Comparison of ENCODE assay signal across 15 mouse cellular contexts in the genomic region with DNA sequence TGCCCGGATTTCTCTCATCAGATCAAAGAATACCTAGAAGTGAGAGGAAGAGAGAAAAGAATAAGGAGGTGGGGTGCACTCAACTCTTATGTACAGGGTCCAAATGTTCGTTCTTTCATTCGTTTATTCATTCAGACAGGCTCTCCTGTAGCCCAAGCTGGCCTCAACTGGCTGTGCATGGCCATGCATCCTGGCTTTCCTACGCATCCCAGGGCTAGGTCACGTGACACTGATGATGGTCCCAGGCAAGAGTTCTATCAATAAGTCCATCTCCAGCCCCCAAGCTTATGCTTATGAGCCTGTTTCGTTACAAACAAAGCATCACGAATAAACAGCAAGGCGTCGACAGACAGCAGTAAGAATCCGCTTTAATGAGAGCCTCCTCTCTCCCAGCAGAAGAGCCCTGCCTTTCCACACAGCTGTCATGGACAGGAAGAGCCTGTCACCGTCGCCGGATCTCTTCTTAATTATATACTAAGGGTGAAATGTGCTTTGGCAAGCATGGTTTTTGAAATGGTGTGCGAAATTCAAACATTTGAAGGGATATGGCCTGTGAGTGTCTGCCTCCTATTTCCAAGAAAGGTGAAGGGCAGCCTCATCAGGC. TPM values are rescaled to one million over a fixed set of nuclear protein-coding genes. Genes with fewer than 3 reads are reported as not detected.
DNase-seq lines count a peak whose midpoint lies in the region; ATAC-seq and TF ChIP-seq lines count a peak whose summit lies in the region.
"Had no signal": no experiment of that assay in that cellular context is flagged by ENCODE, and none has a peak within 500 bp of the region (broad histone marks: within the 10 kb centered on the region; RNA-seq: fewer than 3 reads in every experiment).

No protein-coding gene starts in this region.

- DNase-seq in frontal cortex, postnatal 25 days (ENCODE audit: low spot score in 2 of 2): no peak
- peak; percentile 43 for DNase-seq in kidney, postnatal 14 days
- no peak for DNase-seq in kidney, adult 11 months
- peak; percentile 67 for DNase-seq in brain, embryonic 14.5 days (ENCODE audit: low read depth)
- peak; percentile 24 for DNase-seq in lung, postnatal 14 days
- DNase-seq: cerebellum, postnatal 10 days; gastrocnemius, postnatal 14 days; heart, postnatal 14 days; kidney, adult 9 months; left cerebral cortex, postnatal 4 days; thymus, postnatal 25 days had no signal

- TF ChIP-seq CTCF in brain, embryonic 14.5 days (IDR thresholded peaks at IDR 0.05; ENCODE audit: borderline replicate concordance, extremely low read depth, insufficient read depth, insufficient read length): no peak

- peak; percentile 36; the same call in 1 of the 2 replicates for ATAC-seq in frontal cortex, adult (ENCODE audit: low TSS enrichment)
- ATAC-seq in erythroblast, adult 5-6 weeks (replicated peaks; ENCODE audit: low FRiP score, poor library complexity, severe bottlenecking): no peak

- no peak for TF ChIP-seq POLR2A in brain, embryonic 14.5 days (IDR thresholded peaks at IDR 0.05; ENCODE audit: borderline replicate concordance, extremely low read depth, insufficient read depth, insufficient read length, poor library complexity, severe bottlenecking)

RNA-seq across cellular contexts. Expression of a gene that starts 32.7 kb away (rescaled TPM):
- 20.6 and 31.1 TPM in 2 replicates for polyA plus RNA-seq in brain, embryonic 14.5 days (2012; rRNA removed)
- total RNA-seq in erythroblast, adult 5-6 weeks (2015; ENCODE audit: low replicate concordance): 3.1 and 6.9 TPM in 2 replicates
- 7.2 and 10.5 TPM in 2 replicates for total RNA-seq in erythroblast, adult 5-6 weeks (2017; ENCODE audit: low replicate concordance)

RNA-seq across cellular contexts. Expression of a gene that starts 49.8 kb away (rescaled TPM):
- 6.0 and 7.4 TPM in 2 replicates for polyA plus RNA-seq in brain, embryonic 14.5 days (2012; rRNA removed)
- total RNA-seq in erythroblast, adult 5-6 weeks (2015; ENCODE audit: low replicate concordance): not detected in 2 replicates
- not detected in 2 replicates for total RNA-seq in erythroblast, adult 5-6 weeks (2017; ENCODE audit: low replicate concordance)
- total RNA-seq: CH12.LX; monocyte, adult 5-6 weeks had no signal

RNA-seq across cellular contexts. Expression of a gene that starts 54.1 kb away (rescaled TPM):
- 15.6 and 21.2 TPM in 2 replicates for polyA plus RNA-seq in brain, embryonic 14.5 days (2012; rRNA removed)
- total RNA-seq in erythroblast, adult 5-6 weeks (2015; ENCODE audit: low replicate concordance): 5.6 and 7.7 TPM in 2 replicates
- total RNA-seq in erythroblast, adult 5-6 weeks (2017; ENCODE audit: low replicate concordance): 2.2 and 3.6 TPM in 2 replicates

Comparison
In these comparisons a context has a peak if more than half of its experiments do, and no peak if none do; other contexts are left out.
1. DNase-seq: peak in kidney, postnatal 14 days (single experiment), brain, embryonic 14.5 days (single experiment) and lung, postnatal 14 days (single experiment); none in frontal cortex, postnatal 25 days (0 of 2) and kidney, adult 11 months (single experiment).